Mouse (Mus musculus): ENCODE results near the gene Zfp287. TPM values are rescaled to one million over a fixed set of nuclear protein-coding genes. Genes with fewer than 3 reads are reported as not detected.

Zfp287 gene
- polyA plus RNA-seq, 1 experiment from 2014 or later = 24.7 TPM

DNA sequence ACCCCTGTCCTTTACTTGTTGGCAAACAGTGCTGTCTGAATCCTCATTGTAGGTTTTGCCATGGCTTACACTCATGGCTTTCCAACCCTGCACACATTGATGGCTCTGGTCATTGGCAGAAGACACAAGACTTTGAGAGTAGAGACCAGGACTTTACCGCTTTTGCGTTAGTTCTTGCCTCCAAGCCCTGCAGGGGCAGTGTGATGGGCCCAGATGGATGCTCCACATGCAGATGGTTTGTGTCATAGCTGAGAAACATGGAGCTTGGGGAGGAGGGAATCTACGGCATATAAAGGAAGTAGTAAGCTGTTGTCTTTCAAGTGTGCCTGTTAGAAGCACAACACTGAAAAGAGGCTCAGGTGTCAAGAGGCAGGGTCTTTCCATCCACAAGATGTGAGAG, 79.6 kb downstream of the Zfp287 start:
- Histone ChIP-seq H3K9me3 (ENCODE audit: control insufficient read depth, low read length) (no peaks in the 10 kb centered on the region), H3K27ac (ENCODE audit: low read depth, low read length) (no peak overlapping the region), H3K4me1 (ENCODE audit: control insufficient read depth, insufficient read depth, low read length) (peaks cover 14% of the 10 kb centered on the region), H3K4me3 (ENCODE audit: low read depth, low read length) (no peak overlapping the region), H3K36me3 (ENCODE audit: control insufficient read depth, insufficient read depth, low read length) (no peaks in the 10 kb centered on the region), H3K9ac (replicated peaks; ENCODE audit: low read depth, low read length) (no peak overlapping the region), H3K27me3 (ENCODE audit: control insufficient read depth, insufficient read depth, low read length) (no peaks in the 10 kb centered on the region), H3K4me2 (ENCODE audit: low read depth, low read length) (no peak overlapping the region)
- 92% methylated on average over 3 of the region's 3 CpGs for WGBS
- no peak for ATAC-seq (ENCODE audit: low read depth)

DNA sequence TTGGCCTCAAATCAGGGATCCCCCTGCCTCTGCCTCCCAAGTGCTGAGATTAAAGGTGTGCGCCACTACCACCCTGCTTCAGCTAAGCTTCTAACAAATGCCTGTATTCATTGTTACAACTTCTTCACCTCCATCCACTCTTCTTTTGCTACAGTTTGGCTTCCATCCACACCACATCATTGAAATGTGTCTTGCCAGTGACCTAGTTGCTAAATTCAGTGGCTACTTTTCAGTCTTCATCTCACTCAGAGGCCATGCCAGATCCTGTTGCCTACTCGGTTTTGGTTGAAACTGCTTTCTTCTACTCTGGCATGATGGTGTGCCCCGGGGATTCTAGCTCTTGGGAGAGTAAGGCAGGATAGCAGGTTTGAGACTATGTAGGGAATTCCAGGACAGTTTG, 80.1 kb downstream of the Zfp287 start:
- Histone ChIP-seq H3K27me3 (ENCODE audit: control insufficient read depth, insufficient read depth, low read length) (no peaks in the 10 kb centered on the region), H3K27ac (ENCODE audit: low read depth, low read length) (no peak overlapping the region), H3K4me1 (ENCODE audit: control insufficient read depth, insufficient read depth, low read length) (peaks cover 18% of the 10 kb centered on the region), H3K9ac (replicated peaks; ENCODE audit: low read depth, low read length) (no peak overlapping the region), H3K36me3 (ENCODE audit: control insufficient read depth, insufficient read depth, low read length) (no peaks in the 10 kb centered on the region), H3K9me3 (ENCODE audit: control insufficient read depth, low read length) (no peaks in the 10 kb centered on the region), H3K4me2 (ENCODE audit: low read depth, low read length) (no peak overlapping the region), H3K4me3 (ENCODE audit: low read depth, low read length) (no peak overlapping the region)
- 92% methylated on average over 3 of the region's 3 CpGs for WGBS
- ATAC-seq (ENCODE audit: low read depth) = no peak

Other genes with a start within 250 kb of the Zfp287 start
- 56.3 and 73.1 TPM in 2 replicates for gene Cenpv, start 192.6 kb downstream of the Zfp287 start, polyA plus RNA-seq (2014; fragmentation: Nextera tagmentation; extraction: Ambion mirVana)
- 4,516 and 4,600 TPM in 2 replicates for gene Ubb, start 180.7 kb downstream of the Zfp287 start, polyA plus RNA-seq (2014; fragmentation: Nextera tagmentation; extraction: Ambion mirVana)
- 25.1 and 25.8 TPM in 2 replicates for gene Trpv2, start 157.4 kb downstream of the Zfp287 start, polyA plus RNA-seq (2014; fragmentation: Nextera tagmentation; extraction: Ambion mirVana)
- gene Lrrc75a, start 83.4 kb downstream of the Zfp287 start, polyA plus RNA-seq (2014; fragmentation: Nextera tagmentation; extraction: Ambion mirVana) = 10.1 and 10.5 TPM in 2 replicates
- gene Mmgt2, start 83.2 kb downstream of the Zfp287 start, polyA plus RNA-seq (2014; fragmentation: Nextera tagmentation; extraction: Ambion mirVana) = 25.9 and 27.4 TPM in 2 replicates
- not detected in 2 replicates for gene Gm10428, start 21.2 kb upstream of the Zfp287 start, polyA plus RNA-seq (2014; fragmentation: Nextera tagmentation; extraction: Ambion mirVana)
- gene Zfp286, start 57.6 kb upstream of the Zfp287 start, polyA plus RNA-seq (2014; fragmentation: Nextera tagmentation; extraction: Ambion mirVana) = 30.8 and 33.8 TPM in 2 replicates
- 9.5 and 10.1 TPM in 2 replicates for gene Trim16, start 88.3 kb upstream of the Zfp287 start, polyA plus RNA-seq (2014; fragmentation: Nextera tagmentation; extraction: Ambion mirVana)
- gene Fbxw10, start 115.2 kb upstream of the Zfp287 start, polyA plus RNA-seq (2014; fragmentation: Nextera tagmentation; extraction: Ambion mirVana) = 0.16 and 0.19 TPM in 2 replicates
- 45.3 and 45.6 TPM in 2 replicates for gene Tvp23b, start 147.6 kb upstream of the Zfp287 start, polyA plus RNA-seq (2014; fragmentation: Nextera tagmentation; extraction: Ambion mirVana)
- gene Cdrt4, start 219.3 kb upstream of the Zfp287 start, polyA plus RNA-seq (2014; fragmentation: Nextera tagmentation; extraction: Ambion mirVana) = not detected in 2 replicates